Mouse (Mus musculus) T-cell, adult 2 months (primary cell): ENCODE measurements around the gene Cog6.
A peak's percentile ranks its signal among the peaks of the same experiment; 100 is the strongest.

Experiments
- DNase-seq: peaks from one replicate; pipeline ENCODE4 v3.0.0; 2022; ENCODE audit warnings: low spot score

Cog6 gene

DNA sequence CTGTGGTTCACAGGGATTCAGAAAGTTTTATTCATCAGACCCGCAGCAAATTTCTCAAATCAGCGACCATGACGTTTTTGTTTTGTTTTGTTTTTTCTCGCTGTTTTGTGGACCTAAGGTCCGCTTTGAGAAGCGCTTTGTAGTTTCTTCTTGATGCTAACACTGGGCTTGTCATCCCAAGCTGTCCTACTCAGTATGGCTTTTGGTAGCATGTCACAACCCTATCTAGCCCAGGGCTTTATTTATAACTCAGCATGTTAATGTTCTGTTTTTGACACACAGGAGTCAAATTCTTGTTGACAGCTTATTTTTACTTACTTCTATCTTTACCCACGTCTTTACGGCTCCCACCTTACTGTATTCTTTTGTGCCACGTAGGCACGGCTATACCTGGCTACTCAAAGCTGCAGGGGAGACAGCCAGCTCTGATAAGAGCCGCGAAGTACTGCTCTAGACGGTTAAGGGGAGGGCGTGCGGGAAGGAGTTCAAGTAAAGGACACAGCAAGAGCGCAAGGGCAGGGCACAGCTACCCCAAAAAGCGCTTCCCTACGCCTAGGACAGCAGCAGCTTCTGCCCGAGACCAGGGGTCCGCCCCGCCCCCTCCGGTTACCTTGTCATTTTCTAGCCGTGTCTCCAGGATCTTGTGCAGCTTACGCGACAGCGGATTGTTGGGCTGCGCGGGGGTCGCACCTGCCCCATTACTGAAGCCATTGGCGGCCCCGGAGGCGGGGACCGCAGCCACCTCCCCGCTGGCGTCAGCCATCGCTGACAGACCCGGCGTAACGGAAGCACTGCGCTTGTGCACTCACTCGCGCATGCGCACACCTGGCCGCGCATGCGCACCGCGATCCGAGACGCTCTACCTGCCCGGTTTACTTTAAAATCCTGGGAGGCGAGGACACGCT, at the start of gene Cog6:
Gene Cog6, minus strand, starts transcription at position 802 of the 905 bp plus-strand sequence.
- peak; percentile 88 for DNase-seq

DNA sequence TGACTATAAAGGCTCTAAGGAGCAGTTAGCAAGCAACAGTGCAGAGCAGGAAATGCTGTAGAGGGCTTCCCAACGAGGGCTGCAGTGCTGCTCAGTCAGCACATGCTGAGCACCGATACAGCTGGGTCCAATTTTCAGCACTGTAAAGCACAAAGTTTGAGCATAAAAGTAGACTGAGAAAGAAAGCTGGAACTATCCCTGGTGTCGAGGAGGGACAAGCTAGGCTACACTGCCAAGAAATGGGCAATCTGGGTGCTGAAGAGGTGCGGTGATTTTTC, 49.0 kb upstream of the Cog6 start:
- no peak for DNase-seq

- no peak for DNase-seq
Observed at GRCm38 (mm10) chr3:53065267-53066094, 48.4 kb upstream of the Cog6 start.

DNA sequence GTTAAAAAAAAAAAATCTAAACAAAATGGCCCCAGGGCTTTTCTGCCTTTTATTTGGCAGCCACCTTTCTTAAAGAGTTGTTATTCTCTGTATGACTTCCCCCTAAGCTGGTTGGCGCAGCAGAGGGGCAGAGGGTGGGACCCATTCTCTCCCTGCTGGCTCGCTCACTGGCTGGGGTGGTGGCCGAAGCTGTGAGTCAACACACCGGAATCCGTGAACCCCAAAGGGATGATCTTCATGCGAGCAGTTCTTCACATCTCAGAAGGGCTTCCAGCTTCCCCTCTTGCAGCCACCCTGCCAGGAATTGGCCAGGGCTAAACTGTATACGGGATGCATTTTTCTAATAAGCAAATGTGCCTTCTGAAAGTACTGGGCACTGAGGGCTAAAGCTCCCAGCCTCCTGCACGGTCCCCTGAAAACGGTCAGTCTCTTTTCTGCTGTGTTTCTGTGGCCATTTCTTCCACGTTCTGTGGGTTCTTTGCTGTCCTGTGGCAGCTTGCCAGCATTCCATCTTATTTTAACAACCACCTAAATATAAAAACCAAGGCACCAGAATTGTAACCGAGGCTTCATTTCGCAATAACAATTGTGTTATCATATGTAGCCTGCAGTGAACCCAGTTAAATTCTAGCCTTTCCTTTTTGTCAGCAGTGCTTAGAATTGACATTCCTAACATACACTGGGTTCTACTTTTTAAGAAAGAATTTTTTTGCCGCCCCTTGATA, 46.5 kb upstream of the Cog6 start:
- DNase-seq = no peak

DNA sequence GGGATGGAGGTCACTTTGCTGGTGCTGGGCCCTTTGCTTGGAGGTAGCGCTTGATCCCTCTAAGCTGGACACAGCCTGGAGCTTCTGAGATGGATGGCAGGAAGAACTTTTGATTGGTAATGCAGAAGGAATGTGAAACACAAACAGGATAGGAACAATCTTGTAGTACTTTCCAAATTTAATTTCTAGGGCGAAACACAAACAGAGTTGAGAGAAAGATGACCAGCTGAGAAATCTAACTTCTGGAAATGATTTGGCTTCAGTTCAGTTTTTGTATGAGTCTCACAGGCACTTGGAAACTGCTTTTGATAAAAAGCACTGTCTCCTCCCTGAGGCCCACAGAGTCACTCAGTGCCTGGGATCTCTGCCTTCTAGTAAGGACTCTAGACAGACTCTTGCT, 42.9 kb upstream of the Cog6 start:
- DNase-seq = no peak

- no peak for DNase-seq
Observed at GRCm38 (mm10) chr3:53056430-53056829, 39.4 kb upstream of the Cog6 start.

GRCm38 (mm10) chr3:53052385-53052784, 35.3 kb upstream of the Cog6 start:
- no peak for DNase-seq

- DNase-seq = no peak
Observed at GRCm38 (mm10) chr3:53046371-53046770, 29.3 kb upstream of the Cog6 start.

DNA sequence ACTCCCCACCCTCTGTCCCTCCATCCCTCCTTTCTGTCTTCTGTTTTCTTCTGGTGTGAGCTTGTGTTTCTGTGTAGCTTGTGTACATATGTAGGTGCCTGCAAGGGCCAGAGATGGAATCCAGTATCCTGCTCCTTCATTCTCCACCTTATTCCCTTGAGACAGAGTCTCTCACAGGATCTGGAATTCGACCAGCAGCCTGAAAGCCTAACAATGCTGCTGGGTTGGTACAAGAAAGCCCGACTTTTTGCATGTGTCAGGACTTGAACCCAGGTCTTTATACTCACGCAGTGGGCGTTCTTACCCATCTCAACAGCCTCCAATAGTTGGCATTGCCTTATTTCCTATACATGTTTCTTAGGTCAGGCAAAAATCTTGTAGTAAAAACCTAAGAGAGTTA, 28.7 kb upstream of the Cog6 start:
- no peak for DNase-seq

- no peak for DNase-seq
Observed at GRCm38 (mm10) chr3:53044682-53045299, 27.8 kb upstream of the Cog6 start.

- DNase-seq = no peak
Observed at GRCm38 (mm10) chr3:53044238-53044637, 27.2 kb upstream of the Cog6 start.

- no peak for DNase-seq
Observed at GRCm38 (mm10) chr3:53043206-53043780, 26.3 kb upstream of the Cog6 start.

- no peak for DNase-seq
Observed at GRCm38 (mm10) chr3:53042240-53042567, 25.2 kb upstream of the Cog6 start.

DNA sequence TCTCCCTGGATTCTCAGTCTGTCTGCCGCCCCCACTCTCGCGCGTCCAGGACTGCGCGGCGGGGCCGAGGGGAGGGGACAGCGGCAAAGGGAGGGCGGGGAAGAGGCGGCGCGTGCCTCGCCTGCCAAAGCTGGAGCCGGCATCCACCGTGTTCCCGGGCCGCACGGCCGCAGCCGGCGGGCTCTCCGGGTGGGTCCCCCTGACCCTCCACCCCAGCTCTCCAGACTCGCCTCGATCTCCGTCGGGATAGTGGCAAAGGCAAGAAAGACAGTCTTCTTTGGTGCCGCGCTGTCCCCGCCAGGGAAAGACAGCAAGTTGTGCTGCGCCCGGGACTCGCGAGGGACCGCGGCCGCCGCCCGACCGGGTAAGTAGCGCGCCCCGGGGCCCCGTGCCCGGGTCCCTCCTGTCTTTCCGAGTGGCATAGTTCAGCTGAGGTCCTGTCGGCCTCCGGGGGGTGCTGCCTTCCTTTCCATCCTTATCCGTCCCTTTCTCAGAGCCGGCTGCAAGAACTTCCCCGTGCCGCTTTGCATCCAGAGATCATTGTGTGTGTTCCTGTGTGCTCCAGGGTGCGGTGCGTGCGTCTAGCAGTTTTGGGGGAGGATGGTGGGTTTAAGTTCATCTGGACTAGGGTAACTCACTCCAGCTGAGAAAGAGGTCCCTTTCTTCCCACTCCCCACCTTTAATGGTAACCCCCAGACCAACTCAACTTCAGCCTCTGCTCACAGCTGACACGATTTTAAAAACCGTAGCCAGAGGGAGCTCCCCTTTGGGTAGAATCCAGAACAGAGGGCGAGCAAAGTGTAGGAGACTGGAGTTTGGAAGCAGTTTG, 24.6 kb upstream of the Cog6 start, which contains the start of gene Lhfp:
Gene Lhfp, plus strand, starts transcription at position 118 of the 829 bp plus-strand sequence.
- DNase-seq = peak; percentile 18

GRCm38 (mm10) chr3:53040593-53041410, 23.8 kb upstream of the Cog6 start:
- no peak for DNase-seq

DNA sequence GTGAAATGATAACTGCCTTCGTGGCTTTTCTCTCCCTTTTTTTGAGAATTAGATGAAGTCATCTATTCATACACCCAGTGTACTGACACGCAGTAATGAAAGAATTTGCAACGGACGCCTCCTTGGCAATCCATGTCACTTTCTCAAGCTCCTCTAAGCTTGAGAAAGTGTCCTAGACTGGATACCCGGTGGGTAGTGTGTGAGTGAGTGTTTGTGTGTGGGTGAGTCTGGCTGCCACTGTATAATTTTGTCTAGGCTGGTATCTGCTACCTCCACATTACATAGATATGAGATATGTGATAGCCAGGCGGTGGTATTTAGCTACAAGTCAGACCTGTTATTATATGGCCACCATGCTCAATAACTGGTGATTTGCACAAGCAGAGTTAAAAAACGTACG, 22.7 kb upstream of the Cog6 start:
- DNase-seq = no peak

DNA sequence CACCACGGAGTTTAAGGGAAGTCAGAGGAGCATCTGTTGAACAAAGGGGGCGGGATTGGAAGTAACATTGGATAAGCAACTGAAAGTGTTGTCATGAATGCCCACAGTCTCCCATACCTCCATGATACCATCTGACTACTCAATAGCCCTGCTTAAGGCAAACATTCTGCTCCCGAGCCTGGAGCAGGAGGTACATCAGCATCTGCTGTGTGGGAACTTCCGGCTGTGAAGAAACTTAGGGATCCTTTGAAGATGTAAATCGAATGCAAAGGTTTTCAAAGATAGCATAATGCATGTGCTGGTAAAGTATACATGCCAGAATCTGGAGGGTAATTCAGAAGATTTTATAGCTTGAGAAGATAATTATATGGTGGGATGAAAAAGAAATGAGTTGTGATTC, 21.9 kb upstream of the Cog6 start:
- no peak for DNase-seq

DNA sequence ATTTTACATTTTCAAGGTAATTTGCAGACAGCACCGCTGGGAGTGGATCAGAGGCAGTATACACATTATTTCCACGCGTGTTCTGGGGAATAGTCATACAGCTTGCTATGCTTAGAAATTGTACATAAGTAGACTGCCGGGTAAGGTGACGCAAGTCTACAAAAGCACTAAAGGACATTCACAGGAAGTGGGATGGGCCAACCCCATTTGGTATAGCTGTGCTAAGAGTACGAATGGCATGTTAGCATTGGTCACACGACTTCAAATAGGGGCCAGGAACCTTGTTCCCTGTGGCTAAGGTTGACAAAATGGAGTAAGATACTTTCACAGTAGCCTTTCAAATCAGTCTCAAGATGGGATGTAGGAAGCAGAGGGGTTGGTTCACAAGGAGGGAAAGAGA, 19.9 kb upstream of the Cog6 start:
- DNase-seq = peak; percentile 62

GRCm38 (mm10) chr3:53036076-53036475, 19.0 kb upstream of the Cog6 start:
- no peak for DNase-seq

DNA sequence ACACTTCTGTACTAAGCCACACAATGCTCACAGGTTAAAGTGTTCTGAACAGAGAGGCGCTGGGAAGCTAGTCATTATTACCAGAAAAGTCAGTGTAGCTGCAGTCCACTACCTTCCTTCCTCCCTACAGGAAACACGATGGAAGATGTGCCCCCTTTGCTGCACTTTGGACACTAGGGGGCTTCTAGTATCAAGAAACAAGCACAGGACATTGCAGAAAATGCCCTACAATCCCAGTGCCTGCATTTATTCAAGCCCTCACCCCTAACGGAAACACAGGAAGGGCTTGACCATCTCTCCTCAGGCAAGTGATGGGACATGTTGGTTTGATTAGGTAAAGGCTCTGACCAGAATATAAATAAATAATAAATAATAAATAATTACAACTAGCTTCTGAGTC, 16.4 kb upstream of the Cog6 start:
- DNase-seq = no peak
